Mouse (Mus musculus) forebrain, embryonic 11.5 days (tissue): ENCODE data around the gene Gm10118. TPM values are rescaled to one million over a fixed set of nuclear protein-coding genes. Genes with fewer than 3 reads are reported as not detected.

ENCODE experiments used
- ATAC-seq: fragments of 200-750 bp; cut with Nextera tagmentation; replicated peaks from 2 replicates; pipeline ENCODE4 v1.8.0; 2017; ENCODE audit warnings: moderate TSS enrichment; ENCODE audit not compliant: low FRiP score
- DNase-seq: peaks from one replicate; pipeline ENCODE4 v3.0.0-alpha.2; 2017; ENCODE audit warnings: low spot score
- H3K27ac ChIP-seq: fragments of 300-500 bp; sonication (generic); 2 replicates; pipeline ENCODE4 v1.5.1; 2014; ENCODE audit warnings: low read depth, low read length
- H3K27me3 ChIP-seq: fragments of 300-500 bp; sonication (generic); 2 replicates; pipeline ENCODE4 v1.6.1; 2014; ENCODE audit warnings: mild to moderate bottlenecking, low read length, mixed read lengths; ENCODE audit not compliant: control insufficient read depth, insufficient read depth
- H3K36me3 ChIP-seq: fragments of 300-500 bp; sonication (generic); 2 replicates; pipeline ENCODE4 v1.6.1; 2014; ENCODE audit warnings: mild to moderate bottlenecking, low read length, moderate library complexity, mixed read lengths; ENCODE audit not compliant: control insufficient read depth, insufficient read depth
- H3K4me1 ChIP-seq: fragments of 300-500 bp; sonication (generic); replicated peaks from 2 replicates; pipeline ENCODE4 v1.6.1; 2014; ENCODE audit warnings: low read length, mixed read lengths; ENCODE audit not compliant: control insufficient read depth, insufficient read depth
- H3K4me2 ChIP-seq: fragments of 300-500 bp; sonication (generic); 2 replicates; pipeline ENCODE4 v1.6.1; 2014; ENCODE audit warnings: low read depth, mild to moderate bottlenecking, low read length, moderate library complexity, mixed read lengths; ENCODE audit not compliant: severe bottlenecking
- H3K4me3 ChIP-seq: fragments of 300-500 bp; sonication (generic); 2 replicates; pipeline ENCODE4 v1.5.1; 2014; ENCODE audit warnings: low read depth, low read length
- H3K9ac ChIP-seq: fragments of 300-500 bp; sonication (generic); 2 replicates; pipeline ENCODE4 v1.6.1; 2014; ENCODE audit warnings: low read length
- H3K9me3 ChIP-seq: fragments of 300-500 bp; sonication (generic); 2 replicates; pipeline ENCODE4 v1.6.1; 2016; ENCODE audit warnings: low read length, mixed read lengths; ENCODE audit not compliant: control insufficient read depth
- WGBS: fragments of 180-500 bp; shearing (Covaris S2); extraction: QIAGEN DNeasy Blood & Tissue Kit; methylation state at CpG from one replicate; pipeline ENCODE4 v1.1.7; 2014; 5-methylcytosine and 5-hydroxymethylcytosine counted together
- polyA plus RNA-seq: library from polyadenylated mRNA; unstranded; fragments of >200 nt; fragmentation: Nextera tagmentation; extraction: Ambion mirVana; gene quantifications from 2 replicates; pipeline ENCODE4 v1.2.1, GENCODE M21; 2014

Gene Gm10118
- polyA plus RNA-seq: 0.11 TPM in 1 of 2 replicates, not detected in the other

DNA sequence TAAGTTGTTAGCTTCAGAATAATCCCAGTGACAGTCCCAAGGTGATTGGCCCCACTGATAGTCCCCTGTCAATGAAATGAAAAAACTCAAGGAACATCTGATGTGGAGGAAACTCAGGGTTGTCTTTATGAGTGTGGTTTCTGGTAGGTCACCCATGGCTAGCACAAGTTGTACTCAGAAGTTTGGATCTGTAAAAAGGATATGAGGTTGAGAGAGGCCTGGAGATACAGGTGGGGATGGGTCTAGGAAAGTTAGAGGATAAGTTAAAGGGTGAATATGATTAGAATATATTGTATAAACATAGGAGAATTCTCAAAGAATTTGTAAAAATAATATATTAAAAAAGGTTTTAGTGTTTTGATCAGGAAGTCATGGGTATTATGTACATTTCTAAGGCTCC, at the start of gene Gm10118:
Gm10118 (minus strand) TSS at position 101 of the 400 bp plus-strand sequence.
- no peaks in the 10 kb centered on the region for H3K4me1 ChIP-seq
- no peak for ATAC-seq
- no peaks in the 10 kb centered on the region for H3K9me3 ChIP-seq
- no peak for DNase-seq
- no peaks in the 10 kb centered on the region for H3K27me3 ChIP-seq
- H3K4me2 ChIP-seq: no peak within 1 kb of the TSS
- no peaks in the 10 kb centered on the region for H3K36me3 ChIP-seq
- H3K4me3 ChIP-seq: no peak within 1 kb of the TSS
- H3K27ac ChIP-seq: no peak within 1 kb of the TSS
- no peak within 1 kb of the TSS for H3K9ac ChIP-seq

GRCm38 (mm10) chr10:63972300-63972699, 45.1 kb upstream of the Gm10118 start:
- no peak overlapping the region for H3K9ac ChIP-seq
- ATAC-seq: no peak
- WGBS: 97% methylated on average over 2 of the region's 2 CpGs
- H3K4me3 ChIP-seq: no peak overlapping the region
- no peaks in the 10 kb centered on the region for H3K36me3 ChIP-seq
- H3K27ac ChIP-seq: no peak overlapping the region
- H3K9me3 ChIP-seq: no peaks in the 10 kb centered on the region
- no peak for DNase-seq
- no peaks in the 10 kb centered on the region for H3K27me3 ChIP-seq
- no peaks in the 10 kb centered on the region for H3K4me1 ChIP-seq
- no peak overlapping the region for H3K4me2 ChIP-seq

DNA sequence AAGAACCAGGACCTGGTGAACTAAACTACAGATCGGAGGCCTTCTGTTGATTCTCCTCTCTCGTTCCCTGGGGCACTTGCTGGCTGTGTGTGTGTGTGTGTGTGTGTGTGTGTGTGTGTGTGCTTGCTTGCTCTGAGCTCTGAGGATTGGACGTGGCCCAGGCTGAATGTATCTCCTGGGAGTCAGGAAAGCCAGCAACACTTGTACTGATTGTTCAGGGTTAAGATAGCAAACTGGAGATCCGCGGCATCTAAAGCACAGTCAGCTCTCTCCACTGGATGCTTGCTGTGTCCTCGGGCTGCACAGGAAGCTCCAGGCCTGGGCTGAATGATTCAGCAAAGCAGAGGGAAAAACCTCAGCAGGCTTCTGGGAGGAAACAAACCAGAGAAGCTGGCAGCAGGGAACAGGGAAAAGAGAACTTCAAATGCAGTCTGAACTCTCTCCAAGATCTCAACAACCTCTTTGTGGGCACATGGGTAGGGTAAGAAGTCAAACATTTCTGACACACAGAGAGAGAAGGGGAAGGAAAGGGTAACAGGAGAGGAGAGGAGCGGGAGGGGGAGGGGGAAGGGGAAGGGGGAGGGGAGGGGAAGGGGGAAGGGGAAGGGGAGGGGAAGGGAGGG, 27.2 kb upstream of the Gm10118 start:
- Histone ChIP-seq H3K4me2 (no peak overlapping the region), H3K9ac (no peak overlapping the region), H3K4me3 (no peak overlapping the region), H3K4me1 (no peaks in the 10 kb centered on the region), H3K27ac (no peak overlapping the region), H3K36me3 (no peaks in the 10 kb centered on the region), H3K27me3 (no peaks in the 10 kb centered on the region), H3K9me3 (no peaks in the 10 kb centered on the region)
- DNase-seq: no peak
- ATAC-seq: no peak
- 32% methylated on average over 6 of the region's 7 CpGs for WGBS

- 82% methylated on average over 1 of the region's 1 CpGs for WGBS
Measured at GRCm38 (mm10) chr10:63951481-63951880, 24.2 kb upstream of the Gm10118 start.

GRCm38 (mm10) chr10:63950867-63951266, 23.6 kb upstream of the Gm10118 start:
- Histone ChIP-seq H3K9ac (no peak overlapping the region), H3K27ac (no peak overlapping the region), H3K27me3 (no peaks in the 10 kb centered on the region), H3K4me1 (no peaks in the 10 kb centered on the region), H3K36me3 (no peaks in the 10 kb centered on the region), H3K4me3 (no peak overlapping the region), H3K9me3 (no peaks in the 10 kb centered on the region), H3K4me2 (no peak overlapping the region)
- ATAC-seq (no peak), DNase-seq (no peak)
- 72% methylated on average over 8 of the region's 8 CpGs for WGBS

More at GRCm38 (mm10) chr10:63951481-63951880, 24.2 kb upstream of the Gm10118 start:
- Histone ChIP-seq H3K4me1 (no peaks in the 10 kb centered on the region), H3K36me3 (no peaks in the 10 kb centered on the region), H3K4me3 (no peak overlapping the region), H3K9ac (no peak overlapping the region), H3K9me3 (no peaks in the 10 kb centered on the region), H3K27ac (no peak overlapping the region), H3K27me3 (no peaks in the 10 kb centered on the region), H3K4me2 (no peak overlapping the region)
- no peak for DNase-seq
- ATAC-seq: no peak

- H3K9ac ChIP-seq: no peak overlapping the region
- H3K9me3 ChIP-seq: no peaks in the 10 kb centered on the region
- no peak for DNase-seq
- no peak for ATAC-seq
- H3K4me3 ChIP-seq: no peak overlapping the region
- H3K27me3 ChIP-seq: no peaks in the 10 kb centered on the region
- H3K4me2 ChIP-seq: no peak overlapping the region
- 73% methylated on average over 4 of the region's 4 CpGs for WGBS
- H3K27ac ChIP-seq: no peak overlapping the region
- H3K36me3 ChIP-seq: no peaks in the 10 kb centered on the region
- H3K4me1 ChIP-seq: no peaks in the 10 kb centered on the region
Measured at GRCm38 (mm10) chr10:63947266-63947665, 20.0 kb upstream of the Gm10118 start.

DNA sequence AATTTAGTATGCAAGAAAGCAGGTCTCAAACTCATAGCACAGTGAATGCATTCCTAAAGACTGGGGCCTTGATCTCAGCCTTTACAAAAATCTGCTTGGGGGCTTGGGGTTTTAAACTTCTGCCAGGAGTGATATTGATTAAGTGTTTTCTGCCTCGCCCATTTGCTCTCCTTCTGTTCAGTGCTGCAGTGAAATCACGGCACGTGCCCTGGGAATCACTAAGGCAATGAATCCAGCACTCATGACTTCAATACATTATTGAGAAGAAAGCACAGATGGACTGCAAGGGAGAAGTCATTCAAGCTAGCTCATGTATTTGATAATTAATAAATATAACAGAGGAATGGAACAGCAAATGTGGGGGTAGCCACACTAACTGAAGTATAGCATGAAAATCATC, 18.3 kb upstream of the Gm10118 start:
- H3K4me2 ChIP-seq: no peak overlapping the region
- no peaks in the 10 kb centered on the region for H3K27me3 ChIP-seq
- H3K9ac ChIP-seq: no peak overlapping the region
- no peak overlapping the region for H3K4me3 ChIP-seq
- no peaks in the 10 kb centered on the region for H3K9me3 ChIP-seq
- 76% methylated on average over 3 of the region's 3 CpGs for WGBS
- no peak overlapping the region for H3K27ac ChIP-seq
- DNase-seq (no peak), ATAC-seq (no peak)
- H3K36me3 ChIP-seq: no peaks in the 10 kb centered on the region
- H3K4me1 ChIP-seq: no peaks in the 10 kb centered on the region

GRCm38 (mm10) chr10:63933946-63934345, 6.7 kb upstream of the Gm10118 start:
- 73% methylated on average over 5 of the region's 5 CpGs for WGBS
- ATAC-seq: no peak

GRCm38 (mm10) chr10:63908878-63909277, 18.4 kb downstream of the Gm10118 start:
- no peak for ATAC-seq
- no peaks in the 10 kb centered on the region for H3K9me3 ChIP-seq
- H3K4me3 ChIP-seq: no peak overlapping the region
- no peaks in the 10 kb centered on the region for H3K4me1 ChIP-seq
- H3K4me2 ChIP-seq: no peak overlapping the region
- H3K27me3 ChIP-seq: no peaks in the 10 kb centered on the region
- H3K36me3 ChIP-seq: no peaks in the 10 kb centered on the region
- DNase-seq: no peak
- no peak overlapping the region for H3K9ac ChIP-seq
- H3K27ac ChIP-seq: no peak overlapping the region

More at GRCm38 (mm10) chr10:63933946-63934345, 6.7 kb upstream of the Gm10118 start:
- Histone ChIP-seq H3K9ac (no peak overlapping the region), H3K36me3 (no peaks in the 10 kb centered on the region), H3K9me3 (no peaks in the 10 kb centered on the region), H3K27ac (no peak overlapping the region), H3K4me2 (no peak overlapping the region), H3K27me3 (no peaks in the 10 kb centered on the region), H3K4me3 (no peak overlapping the region), H3K4me1 (0 out of 2 replicates have a peak, but pooled peaks cover 2% of the 10 kb centered on the region)
- no peak for DNase-seq
